ENCODE assay signal across 23 mouse cellular contexts in the genomic region with DNA sequence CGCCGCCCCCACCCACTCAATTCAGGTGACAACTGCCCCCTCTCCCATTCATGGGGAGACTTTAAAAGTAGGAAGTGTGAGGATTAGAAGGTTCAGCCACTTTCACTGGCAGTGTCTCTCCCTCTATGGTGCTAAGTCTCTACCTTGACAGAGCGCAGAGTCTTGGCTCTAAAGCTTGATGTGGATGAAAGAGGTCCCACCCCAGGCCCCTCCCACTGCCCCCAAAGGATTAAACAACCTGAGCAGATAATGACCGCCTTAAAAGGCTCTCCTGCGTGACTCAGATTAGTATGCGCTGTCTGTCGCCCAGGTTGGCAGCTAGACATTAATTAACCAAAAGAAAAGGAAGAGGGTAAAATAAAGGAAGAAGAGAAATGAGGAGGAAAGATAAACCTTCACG.
DNase-seq lines count a peak whose midpoint lies in the region; ATAC-seq and TF ChIP-seq lines count a peak whose summit lies in the region.
"Had no signal": no experiment of that assay in that cellular context is flagged by ENCODE, and none has a peak within 500 bp of the region (broad histone marks: within the 10 kb centered on the region; RNA-seq: fewer than 3 reads in every experiment).

No protein-coding gene starts in this region.

- H3K4me3 ChIP-seq in hindbrain, embryonic 13.5 days, result no peak overlapping the region
- H3K4me3 ChIP-seq in hindbrain, postnatal 0 days (ENCODE audit: low read length), result no peak overlapping the region
- no peak overlapping the region for H3K4me3 ChIP-seq in C2C12 (ENCODE audit: insufficient read depth, poor library complexity, severe bottlenecking)
- H3K4me3 ChIP-seq in embryonic facial prominence, embryonic 14.5 days (ENCODE audit: low read depth, low read length), result no peak overlapping the region
- H3K4me3 ChIP-seq in limb, embryonic 12.5 days (replicated peaks), result no peak overlapping the region
- H3K4me3 ChIP-seq: erythroblast, embryonic 14.5 days; heart, embryonic 10.5 days; kidney, embryonic 15.5 days; liver, embryonic 13.5 days; lung, embryonic 15.5 days had no signal

- H3K79me3 ChIP-seq in C2C12 (ENCODE audit: low read depth), result peaks cover 4% of the 10 kb centered on the region

- 52% methylated on average over 8 of the region's 8 CpGs for WGBS in hindbrain, embryonic 13.5 days
- WGBS in hindbrain, postnatal 0 days, result 59% methylated on average over 8 of the region's 8 CpGs
- 57% methylated on average over 8 of the region's 8 CpGs for WGBS in embryonic facial prominence, embryonic 14.5 days
- 39% methylated on average over 8 of the region's 8 CpGs for WGBS in limb, embryonic 12.5 days

- peak overlapping the region; percentile 53 for H3ac ChIP-seq in C2C12 (ENCODE audit: control insufficient read depth, insufficient read length, low read depth)

- H3K27ac ChIP-seq in hindbrain, embryonic 13.5 days, result 0 out of 2 replicates have a peak overlapping the region, but pooled peaks have one; percentile 30
- H3K27ac ChIP-seq in hindbrain, postnatal 0 days, result no peak overlapping the region
- H3K27ac ChIP-seq in embryonic facial prominence, embryonic 14.5 days (replicated peaks; ENCODE audit: low read depth, low read length), result no peak overlapping the region
- H3K27ac ChIP-seq in limb, embryonic 12.5 days, result peak overlapping the region; percentile 37; the same call in 1 of the 2 replicates
- H3K27ac ChIP-seq: heart, embryonic 10.5 days; kidney, embryonic 15.5 days; liver, embryonic 13.5 days; macrophage had no signal

- H3K9ac ChIP-seq in hindbrain, embryonic 13.5 days, result no peak overlapping the region
- no peak overlapping the region for H3K9ac ChIP-seq in hindbrain, postnatal 0 days (replicated peaks; ENCODE audit: low read length)
- no peak overlapping the region for H3K9ac ChIP-seq in embryonic facial prominence, embryonic 14.5 days (ENCODE audit: low read depth, low read length)
- no peak overlapping the region for H3K9ac ChIP-seq in limb, embryonic 12.5 days (replicated peaks)
- H3K9ac ChIP-seq: kidney, embryonic 15.5 days; liver, embryonic 13.5 days; lung, embryonic 15.5 days had no signal

- no peak for TF ChIP-seq CTCF in hindbrain, postnatal 0 days (IDR thresholded peaks at IDR 0.05; ENCODE audit: low read depth)
- TF ChIP-seq CTCF in C2C12 (IDR thresholded peaks at IDR 0.05; ENCODE audit: control insufficient read depth, insufficient read depth, insufficient read length), result no peak

- no peak for DNase-seq in hindbrain, postnatal 0 days (ENCODE audit: low spot score)
- no peak for DNase-seq in embryonic facial prominence, embryonic 14.5 days (ENCODE audit: low spot score)
- no peak for DNase-seq in urinary bladder, adult 2 months (ENCODE audit: low spot score)
- DNase-seq in thymus, postnatal 25 days, result no peak
- DNase-seq: adrenal gland, postnatal 10 days; cerebellum, adult 11 months; embryo, embryonic 11 days; heart, postnatal 10 days; kidney, postnatal 4 days; liver, embryonic 13.5 days; right cerebral cortex, postnatal 4 days; thymus, postnatal 14 days had no signal

- H3K4me2 ChIP-seq in hindbrain, embryonic 13.5 days, result no peak overlapping the region
- H3K4me2 ChIP-seq in hindbrain, postnatal 0 days (ENCODE audit: low read depth, low read length), result no peak overlapping the region
- H3K4me2 ChIP-seq in embryonic facial prominence, embryonic 14.5 days (ENCODE audit: low read depth, low read length), result no peak overlapping the region
- no peak overlapping the region for H3K4me2 ChIP-seq in limb, embryonic 12.5 days
- H3K4me2 ChIP-seq: liver, embryonic 13.5 days; lung, embryonic 15.5 days; midbrain, embryonic 11.5 days had no signal

- no peaks in the 10 kb centered on the region for H3K9me3 ChIP-seq in hindbrain, embryonic 13.5 days
- H3K9me3 ChIP-seq in hindbrain, postnatal 0 days (ENCODE audit: low read length), result no peaks in the 10 kb centered on the region
- no peaks in the 10 kb centered on the region for H3K9me3 ChIP-seq in embryonic facial prominence, embryonic 14.5 days (ENCODE audit: control insufficient read depth, low read length)
- no peaks in the 10 kb centered on the region for H3K9me3 ChIP-seq in limb, embryonic 12.5 days
- H3K9me3 ChIP-seq: heart, embryonic 10.5 days; kidney, embryonic 15.5 days; liver, embryonic 13.5 days; lung, embryonic 15.5 days had no signal

- no peaks in the 10 kb centered on the region for H3K36me3 ChIP-seq in hindbrain, embryonic 13.5 days
- no peaks in the 10 kb centered on the region for H3K36me3 ChIP-seq in hindbrain, postnatal 0 days (ENCODE audit: insufficient read depth, low read length)
- H3K36me3 ChIP-seq in C2C12 (ENCODE audit: control insufficient read depth, insufficient read depth), result peaks cover 63% of the 10 kb centered on the region
- H3K36me3 ChIP-seq in embryonic facial prominence, embryonic 14.5 days (ENCODE audit: control insufficient read depth, insufficient read depth, low read length), result peaks cover 7% of the 10 kb centered on the region; the same call in 1 of the 2 replicates
- H3K36me3 ChIP-seq in limb, embryonic 12.5 days, result no peaks in the 10 kb centered on the region
- H3K36me3 ChIP-seq: heart, embryonic 10.5 days; kidney, embryonic 15.5 days; lung, embryonic 15.5 days had no signal

- H3K4me1 ChIP-seq in hindbrain, embryonic 13.5 days (replicated peaks), result peaks cover 31% of the 10 kb centered on the region
- H3K4me1 ChIP-seq in hindbrain, postnatal 0 days (ENCODE audit: insufficient read depth, low read length), result peaks cover 19% of the 10 kb centered on the region
- H3K4me1 ChIP-seq in embryonic facial prominence, embryonic 14.5 days (ENCODE audit: control insufficient read depth, insufficient read depth, low read length), result peaks cover 19% of the 10 kb centered on the region
- H3K4me1 ChIP-seq in limb, embryonic 12.5 days (replicated peaks), result peaks cover 66% of the 10 kb centered on the region
- H3K4me1 ChIP-seq: liver, embryonic 13.5 days had no signal

- H3K27me3 ChIP-seq in hindbrain, embryonic 13.5 days, result peaks cover 25% of the 10 kb centered on the region
- no peaks in the 10 kb centered on the region for H3K27me3 ChIP-seq in hindbrain, postnatal 0 days (ENCODE audit: insufficient read depth, low read length)
- no peaks in the 10 kb centered on the region for H3K27me3 ChIP-seq in C2C12 (ENCODE audit: control insufficient read depth, insufficient read depth, insufficient read length)
- no peaks in the 10 kb centered on the region for H3K27me3 ChIP-seq in embryonic facial prominence, embryonic 14.5 days (replicated peaks; ENCODE audit: control insufficient read depth, insufficient read depth, low read length)
- peaks cover 15% of the 10 kb centered on the region for H3K27me3 ChIP-seq in limb, embryonic 12.5 days
- H3K27me3 ChIP-seq: liver, embryonic 13.5 days had no signal

- ATAC-seq in hindbrain, embryonic 13.5 days (ENCODE audit: low FRiP score), result no peak
- ATAC-seq in hindbrain, postnatal 0 days, result no peak
- ATAC-seq in embryonic facial prominence, embryonic 14.5 days (ENCODE audit: low read depth), result peak; percentile 24; the same call in 1 of the 2 replicates
- no peak for ATAC-seq in limb, embryonic 12.5 days (ENCODE audit: insufficient number of reproducible peaks, insufficient read depth, low FRiP score, low TSS enrichment, low read depth)
- ATAC-seq: forebrain, embryonic 16.5 days; inflammation-experienced regulatory T-cells, adult 6 months had no signal

- H3K79me2 ChIP-seq in C2C12 (ENCODE audit: control insufficient read depth, insufficient read depth), result peaks cover 47% of the 10 kb centered on the region

TF ChIP-seq in C2C12, 6 proteins besides CTCF, POLR2A, EP300 and RAD21:
- TF ChIP-seq CEBPB (IDR thresholded peaks at IDR 0.05; ENCODE audit: low read depth) (no peak), USF1 (IDR thresholded peaks at IDR 0.05; ENCODE audit: low read depth) (no peak), MAX (IDR thresholded peaks at IDR 0.05) (no peak), MYOD1 (IDR thresholded peaks at IDR 0.05; ENCODE audit: control insufficient read depth, insufficient read length, low read depth) (no peak), MYOG (IDR thresholded peaks at IDR 0.05; ENCODE audit: control insufficient read depth, extremely low read depth, insufficient read length) (no peak), FOSL1 (IDR thresholded peaks at IDR 0.05; ENCODE audit: insufficient read depth, low read length, poor library complexity, severe bottlenecking) (no peak)

Comparison
In these comparisons a context has a peak if more than half of its experiments do, and no peak if none do; other contexts are left out.
1. H3K27ac ChIP-seq: peak in hindbrain, embryonic 13.5 days (single experiment) and limb, embryonic 12.5 days (single experiment); none in hindbrain, postnatal 0 days (single experiment) and embryonic facial prominence, embryonic 14.5 days (single experiment).